Mouse (Mus musculus): ENCODE data around the gene Gm11011. TPM values are rescaled to one million over a fixed set of nuclear protein-coding genes. Genes with fewer than 3 reads are reported as not detected.
"Not testable (repeated sequence)": the region's sequence is repeated elsewhere in the genome, so short reads cannot be mapped to it uniquely, and the experiment has no call there.

Gm11011 gene
- polyA plus RNA-seq (2015; fragmentation: Nextera tagmentation; extraction: Ambion mirVana), result not detected in 2 replicates

GRCm38 (mm10) chr2:169587645-169588044, at the start of gene Gm11011:
TSS of gene Gm11011 (minus strand) at chr2:169587745.
- H3K4me3 ChIP-seq (ENCODE audit: low read depth, low read length); ATAC-seq (ENCODE audit: low read depth); H3K4me2 ChIP-seq (ENCODE audit: low read depth, low read length); H3K27me3 ChIP-seq (ENCODE audit: control insufficient read depth, insufficient read depth, low read depth, low read length); H3K9me3 ChIP-seq (replicated peaks; ENCODE audit: control insufficient read depth, low read length); H3K4me1 ChIP-seq (ENCODE audit: control insufficient read depth, low read depth, low read length); H3K9ac ChIP-seq (ENCODE audit: low read depth, low read length); H3K36me3 ChIP-seq (ENCODE audit: control insufficient read depth, insufficient read depth); H3K27ac ChIP-seq (ENCODE audit: low read length): not testable (repeated sequence)

GRCm38 (mm10) chr2:169636414-169636813, 48.9 kb upstream of the Gm11011 start:
- H3K27ac ChIP-seq (ENCODE audit: low read length), result no peak overlapping the region
- WGBS (ENCODE audit: insufficient replicate concordance), result 64% methylated on average over 4 of the region's 4 CpGs
- H3K36me3 ChIP-seq (ENCODE audit: control insufficient read depth, insufficient read depth), result no peaks in the 10 kb centered on the region
- no peak for ATAC-seq (ENCODE audit: low read depth)
- no peak overlapping the region for H3K4me2 ChIP-seq (ENCODE audit: low read depth, low read length)
- H3K4me3 ChIP-seq (ENCODE audit: low read depth, low read length), result no peak overlapping the region
- no peaks in the 10 kb centered on the region for H3K9me3 ChIP-seq (replicated peaks; ENCODE audit: control insufficient read depth, low read length)
- H3K4me1 ChIP-seq (ENCODE audit: control insufficient read depth, low read depth, low read length), result no peaks in the 10 kb centered on the region; the same call in 1 of the 2 replicates
- H3K9ac ChIP-seq (ENCODE audit: low read depth, low read length), result no peak overlapping the region
- H3K27me3 ChIP-seq (ENCODE audit: control insufficient read depth, insufficient read depth, low read depth, low read length), result peaks cover 3% of the 10 kb centered on the region; the same call in 1 of the 2 replicates

GRCm38 (mm10) chr2:169635428-169635827, 47.9 kb upstream of the Gm11011 start:
- 48% methylated on average over 7 of the region's 7 CpGs for WGBS (ENCODE audit: insufficient replicate concordance)
- Histone ChIP-seq H3K9me3 (replicated peaks; ENCODE audit: control insufficient read depth, low read length) (no peaks in the 10 kb centered on the region), H3K4me1 (ENCODE audit: control insufficient read depth, low read depth, low read length) (no peaks in the 10 kb centered on the region; the same call in 1 of the 2 replicates), H3K27ac (ENCODE audit: low read length) (no peak overlapping the region), H3K4me2 (ENCODE audit: low read depth, low read length) (peak overlapping the region; percentile 4; the same call in 1 of the 2 replicates), H3K9ac (ENCODE audit: low read depth, low read length) (no peak overlapping the region), H3K4me3 (ENCODE audit: low read depth, low read length) (no peak overlapping the region), H3K27me3 (ENCODE audit: control insufficient read depth, insufficient read depth, low read depth, low read length) (peaks cover 3% of the 10 kb centered on the region; the same call in 1 of the 2 replicates), H3K36me3 (ENCODE audit: control insufficient read depth, insufficient read depth) (no peaks in the 10 kb centered on the region)
- ATAC-seq (ENCODE audit: low read depth), result no peak

- Histone ChIP-seq H3K9ac (ENCODE audit: low read depth, low read length) (no peak overlapping the region), H3K27ac (ENCODE audit: low read length) (no peak overlapping the region), H3K27me3 (ENCODE audit: control insufficient read depth, insufficient read depth, low read depth, low read length) (peaks cover 3% of the 10 kb centered on the region; the same call in 1 of the 2 replicates), H3K36me3 (ENCODE audit: control insufficient read depth, insufficient read depth) (no peaks in the 10 kb centered on the region), H3K4me2 (ENCODE audit: low read depth, low read length) (peak overlapping the region; percentile 7; the same call in 1 of the 2 replicates), H3K4me1 (ENCODE audit: control insufficient read depth, low read depth, low read length) (no peaks in the 10 kb centered on the region; the same call in 1 of the 2 replicates), H3K9me3 (replicated peaks; ENCODE audit: control insufficient read depth, low read length) (no peaks in the 10 kb centered on the region), H3K4me3 (ENCODE audit: low read depth, low read length) (peak overlapping the region; percentile 63)
- no peak for ATAC-seq (ENCODE audit: low read depth)
- 42% methylated on average over 17 of the region's 17 CpGs for WGBS (ENCODE audit: insufficient replicate concordance)
Observed at GRCm38 (mm10) chr2:169634619-169635382, 47.3 kb upstream of the Gm11011 start.

- peak overlapping the region; percentile 63 for H3K4me3 ChIP-seq (ENCODE audit: low read depth, low read length)
- peak overlapping the region; percentile 52 for H3K4me2 ChIP-seq (ENCODE audit: low read depth, low read length)
- H3K27me3 ChIP-seq (ENCODE audit: control insufficient read depth, insufficient read depth, low read depth, low read length), result peaks cover 3% of the 10 kb centered on the region; the same call in 1 of the 2 replicates
- peak overlapping the region; percentile 63 for H3K9ac ChIP-seq (ENCODE audit: low read depth, low read length)
- no peak for ATAC-seq (ENCODE audit: low read depth)
- no peaks in the 10 kb centered on the region for H3K36me3 ChIP-seq (ENCODE audit: control insufficient read depth, insufficient read depth)
- WGBS (ENCODE audit: insufficient replicate concordance), result 2% methylated on average over 38 of the region's 38 CpGs
- H3K4me1 ChIP-seq (ENCODE audit: control insufficient read depth, low read depth, low read length), result no peaks in the 10 kb centered on the region; the same call in 1 of the 2 replicates
- H3K27ac ChIP-seq (ENCODE audit: low read length), result no peak overlapping the region
- no peaks in the 10 kb centered on the region for H3K9me3 ChIP-seq (replicated peaks; ENCODE audit: control insufficient read depth, low read length)
Observed at GRCm38 (mm10) chr2:169633491-169634289, 46.1 kb upstream of the Gm11011 start.

- Histone ChIP-seq H3K36me3 (ENCODE audit: control insufficient read depth, insufficient read depth) (no peaks in the 10 kb centered on the region), H3K4me3 (ENCODE audit: low read depth, low read length) (peak within 1 kb of the TSS; percentile 63), H3K27me3 (ENCODE audit: control insufficient read depth, insufficient read depth, low read depth, low read length) (peaks cover 3% of the 10 kb centered on the region; the same call in 1 of the 2 replicates), H3K4me1 (ENCODE audit: control insufficient read depth, low read depth, low read length) (no peaks in the 10 kb centered on the region; the same call in 1 of the 2 replicates), H3K4me2 (ENCODE audit: low read depth, low read length) (peak within 1 kb of the TSS; percentile 52), H3K9me3 (replicated peaks; ENCODE audit: control insufficient read depth, low read length) (no peaks in the 10 kb centered on the region), H3K9ac (ENCODE audit: low read depth, low read length) (peak within 1 kb of the TSS; percentile 63), H3K27ac (ENCODE audit: low read length) (no peak within 1 kb of the TSS)
- peak; percentile 75 for ATAC-seq (ENCODE audit: low read depth)
- 1% methylated on average over 22 of the region's 22 CpGs for WGBS (ENCODE audit: insufficient replicate concordance)
Observed at GRCm38 (mm10) chr2:169632338-169633151, 45.0 kb upstream of the Gm11011 start, which contains the start of gene Tshz2. TSS of gene Tshz2 (plus strand) at chr2:169633013.

- Histone ChIP-seq H3K27ac (ENCODE audit: low read length) (no peak overlapping the region), H3K4me2 (ENCODE audit: low read depth, low read length) (no peak overlapping the region), H3K9ac (ENCODE audit: low read depth, low read length) (no peak overlapping the region), H3K27me3 (ENCODE audit: control insufficient read depth, insufficient read depth, low read depth, low read length) (peaks cover 3% of the 10 kb centered on the region; the same call in 1 of the 2 replicates), H3K4me1 (ENCODE audit: control insufficient read depth, low read depth, low read length) (no peaks in the 10 kb centered on the region; the same call in 1 of the 2 replicates), H3K9me3 (replicated peaks; ENCODE audit: control insufficient read depth, low read length) (no peaks in the 10 kb centered on the region), H3K4me3 (ENCODE audit: low read depth, low read length) (no peak overlapping the region), H3K36me3 (ENCODE audit: control insufficient read depth, insufficient read depth) (no peaks in the 10 kb centered on the region)
- 65% methylated on average over 3 of the region's 3 CpGs for WGBS (ENCODE audit: insufficient replicate concordance)
- no peak for ATAC-seq (ENCODE audit: low read depth)
Observed at GRCm38 (mm10) chr2:169630070-169630469, 42.5 kb upstream of the Gm11011 start.

- no peaks in the 10 kb centered on the region for H3K9me3 ChIP-seq (replicated peaks; ENCODE audit: control insufficient read depth, low read length)
- H3K4me2 ChIP-seq (ENCODE audit: low read depth, low read length), result no peak overlapping the region
- no peak for ATAC-seq (ENCODE audit: low read depth)
- 19% methylated on average over 15 of the region's 15 CpGs for WGBS (ENCODE audit: insufficient replicate concordance)
- no peaks in the 10 kb centered on the region for H3K27me3 ChIP-seq (ENCODE audit: control insufficient read depth, insufficient read depth, low read depth, low read length)
- H3K4me3 ChIP-seq (ENCODE audit: low read depth, low read length), result no peak overlapping the region
- no peaks in the 10 kb centered on the region for H3K4me1 ChIP-seq (ENCODE audit: control insufficient read depth, low read depth, low read length)
- no peak overlapping the region for H3K9ac ChIP-seq (ENCODE audit: low read depth, low read length)
- no peak overlapping the region for H3K27ac ChIP-seq (ENCODE audit: low read length)
- no peaks in the 10 kb centered on the region for H3K36me3 ChIP-seq (ENCODE audit: control insufficient read depth, insufficient read depth)
Observed at GRCm38 (mm10) chr2:169621201-169621710, 33.7 kb upstream of the Gm11011 start.
